Mouse (Mus musculus) embryonic facial prominence, embryonic 14.5 days (tissue): Measurements from ENCODE around the gene Bri3. TPM values are rescaled to one million over a fixed set of nuclear protein-coding genes. Genes with fewer than 3 reads are reported as not detected.

Source experiments
- ATAC-seq: fragments of 200-750 bp; cut with Nextera tagmentation; 2 replicates; pipeline ENCODE4 v1.8.0; 2017; ENCODE audit warnings: low read depth, moderate number of reproducible peaks, moderate TSS enrichment
- DNase-seq: peaks from one replicate; pipeline ENCODE4 v3.0.0-alpha.2; 2015; ENCODE audit warnings: low spot score
- H3K27ac ChIP-seq: fragments of 300-500 bp; sonication (generic); replicated peaks from 2 replicates; pipeline ENCODE4 v1.5.1; 2014; ENCODE audit warnings: low read depth, mild to moderate bottlenecking, low read length, moderate library complexity
- H3K27me3 ChIP-seq: fragments of 300-500 bp; sonication (generic); replicated peaks from 2 replicates; pipeline ENCODE4 v1.6.1; 2014; ENCODE audit warnings: low read length; ENCODE audit not compliant: control insufficient read depth, insufficient read depth
- H3K36me3 ChIP-seq: fragments of 300-500 bp; sonication (generic); 2 replicates; pipeline ENCODE4 v1.6.1; 2014; ENCODE audit warnings: low read length, mixed read lengths; ENCODE audit not compliant: control insufficient read depth, insufficient read depth
- H3K4me1 ChIP-seq: fragments of 300-500 bp; sonication (generic); 2 replicates; pipeline ENCODE4 v1.6.1; 2014; ENCODE audit warnings: antibody characterized with exemption, low read length; ENCODE audit not compliant: control insufficient read depth, insufficient read depth
- H3K4me2 ChIP-seq: fragments of 300-500 bp; sonication (generic); 2 replicates; pipeline ENCODE4 v1.6.1; 2014; ENCODE audit warnings: low read depth, mild to moderate bottlenecking, low read length, moderate library complexity, mixed read lengths
- H3K4me3 ChIP-seq: fragments of 300-500 bp; sonication (generic); 2 replicates; pipeline ENCODE4 v1.5.1; 2014; ENCODE audit warnings: low read depth, mild to moderate bottlenecking, low read length
- H3K9ac ChIP-seq: fragments of 300-500 bp; sonication (generic); 2 replicates; pipeline ENCODE4 v1.6.1; 2014; ENCODE audit warnings: low read depth, mild to moderate bottlenecking, low read length, moderate library complexity, mixed read lengths
- H3K9me3 ChIP-seq: fragments of 300-500 bp; sonication (generic); 2 replicates; pipeline ENCODE4 v1.6.1; 2016; ENCODE audit warnings: low read length; ENCODE audit not compliant: control insufficient read depth
- WGBS: fragments of 180-500 bp; shearing (Covaris S2); extraction: QIAGEN DNeasy Blood & Tissue Kit; methylation state at CpG from one replicate; pipeline ENCODE4 v1.1.7; 2014; 5-methylcytosine and 5-hydroxymethylcytosine counted together
- polyA plus RNA-seq: library from polyadenylated mRNA; unstranded; fragments of >200 nt; fragmentation: Nextera tagmentation; extraction: Ambion mirVana; gene quantifications from 2 replicates; pipeline ENCODE4 v1.2.1, GENCODE M21; 2014

The Bri3 gene
- polyA plus RNA-seq, 1 experiment from 2014 or later = 96.3 TPM

- H3K27me3 ChIP-seq = no peaks in the 10 kb centered on the region
These were observed 182.5 kb downstream of the Bri3 start for GRCm38 (mm10) chr5:144426697-144427096.

GRCm38 (mm10) chr5:144427861-144428260 is 183.6 kb downstream of the Bri3 start:
- Histone ChIP-seq H3K4me3 (no peak overlapping the region), H3K36me3 (no peaks in the 10 kb centered on the region), H3K27me3 (no peaks in the 10 kb centered on the region), H3K9me3 (no peaks in the 10 kb centered on the region), H3K9ac (no peak overlapping the region), H3K4me2 (no peak overlapping the region), H3K27ac (no peak overlapping the region), H3K4me1 (no peaks in the 10 kb centered on the region)
- no peak for DNase-seq
- no peak for ATAC-seq
- 75% methylated on average over 9 of the region's 9 CpGs for WGBS

More at GRCm38 (mm10) chr5:144426697-144427096, 182.5 kb downstream of the Bri3 start:
- 67% methylated on average over 3 of the region's 3 CpGs for WGBS
- Histone ChIP-seq H3K36me3 (no peaks in the 10 kb centered on the region), H3K27ac (no peak overlapping the region), H3K4me1 (no peaks in the 10 kb centered on the region), H3K9me3 (no peaks in the 10 kb centered on the region), H3K4me2 (no peak overlapping the region), H3K9ac (no peak overlapping the region), H3K4me3 (no peak overlapping the region)
- ATAC-seq = no peak
- no peak for DNase-seq

- H3K27ac ChIP-seq = no peak overlapping the region
- ATAC-seq (no peak), DNase-seq (no peak)
- H3K4me1 ChIP-seq = no peaks in the 10 kb centered on the region
- no peak overlapping the region for H3K4me2 ChIP-seq
- H3K36me3 ChIP-seq = no peaks in the 10 kb centered on the region
- H3K9ac ChIP-seq = no peak overlapping the region
- H3K27me3 ChIP-seq = no peaks in the 10 kb centered on the region
- H3K9me3 ChIP-seq = no peaks in the 10 kb centered on the region
- no peak overlapping the region for H3K4me3 ChIP-seq
- WGBS = 72% methylated on average over 6 of the region's 6 CpGs
These were observed 187.2 kb downstream of the Bri3 start for GRCm38 (mm10) chr5:144431481-144431880.

- 72% methylated on average over 10 of the region's 10 CpGs for WGBS
- Histone ChIP-seq H3K9me3 (no peaks in the 10 kb centered on the region), H3K4me2 (no peak overlapping the region), H3K9ac (no peak overlapping the region), H3K4me3 (no peak overlapping the region), H3K27ac (no peak overlapping the region), H3K27me3 (no peaks in the 10 kb centered on the region), H3K36me3 (no peaks in the 10 kb centered on the region), H3K4me1 (no peaks in the 10 kb centered on the region)
- DNase-seq (no peak), ATAC-seq (no peak)
These were observed 195.2 kb downstream of the Bri3 start for GRCm38 (mm10) chr5:144439286-144440040.

- no peak for ATAC-seq
- no peak for DNase-seq
- Histone ChIP-seq H3K9me3 (no peaks in the 10 kb centered on the region), H3K9ac (no peak overlapping the region), H3K27me3 (no peaks in the 10 kb centered on the region), H3K27ac (no peak overlapping the region), H3K4me2 (no peak overlapping the region), H3K36me3 (no peaks in the 10 kb centered on the region), H3K4me3 (no peak overlapping the region), H3K4me1 (no peaks in the 10 kb centered on the region)
- WGBS = 71% methylated on average over 12 of the region's 12 CpGs
These were observed 197.6 kb downstream of the Bri3 start for GRCm38 (mm10) chr5:144441831-144442271.

- WGBS = 80% methylated on average over 10 of the region's 10 CpGs
- ATAC-seq = no peak
- H3K4me3 ChIP-seq = no peak overlapping the region
- no peak for DNase-seq
- H3K9me3 ChIP-seq = no peaks in the 10 kb centered on the region
- no peak overlapping the region for H3K9ac ChIP-seq
- H3K27me3 ChIP-seq = no peaks in the 10 kb centered on the region
- no peaks in the 10 kb centered on the region for H3K4me1 ChIP-seq
- no peaks in the 10 kb centered on the region for H3K36me3 ChIP-seq
- no peak overlapping the region for H3K27ac ChIP-seq
- H3K4me2 ChIP-seq = no peak overlapping the region
These were observed 202.4 kb downstream of the Bri3 start for GRCm38 (mm10) chr5:144446475-144447225.

GRCm38 (mm10) chr5:144447226-144447616 is 203.0 kb downstream of the Bri3 start:
- Histone ChIP-seq H3K36me3 (no peaks in the 10 kb centered on the region), H3K4me2 (no peak overlapping the region), H3K9me3 (no peaks in the 10 kb centered on the region), H3K4me1 (no peaks in the 10 kb centered on the region), H3K27me3 (no peaks in the 10 kb centered on the region), H3K27ac (no peak overlapping the region), H3K9ac (no peak overlapping the region), H3K4me3 (no peak overlapping the region)
- ATAC-seq (no peak), DNase-seq (no peak)
- WGBS = 77% methylated on average over 8 of the region's 8 CpGs

- Histone ChIP-seq H3K9me3 (no peaks in the 10 kb centered on the region), H3K4me3 (no peak overlapping the region), H3K4me1 (no peaks in the 10 kb centered on the region), H3K36me3 (no peaks in the 10 kb centered on the region), H3K4me2 (no peak overlapping the region), H3K27me3 (no peaks in the 10 kb centered on the region), H3K27ac (no peak overlapping the region), H3K9ac (no peak overlapping the region)
- 52% methylated on average over 5 of the region's 5 CpGs for WGBS
- DNase-seq = no peak
- no peak for ATAC-seq
These were observed 203.7 kb downstream of the Bri3 start for GRCm38 (mm10) chr5:144447975-144448374.
